ENCODE assay signal across 9 mouse cellular contexts in genomic region chr2:43723104-43723541, GRCm38 (mm10). TPM values are rescaled to one million over a fixed set of nuclear protein-coding genes. Genes with fewer than 3 reads are reported as not detected.
DNase-seq lines count a peak whose midpoint lies in the region; ATAC-seq lines count a peak whose summit lies in the region.
"Had no signal": no experiment of that assay in that cellular context is flagged by ENCODE, and none has a peak within 500 bp of the region (broad histone marks: within the 10 kb centered on the region; RNA-seq: fewer than 3 reads in every experiment).

No protein-coding gene starts in this region.

- H3K4me1 ChIP-seq in forebrain, embryonic 12.5 days: no peaks in the 10 kb centered on the region; the same call in 1 of the 2 replicates
- H3K4me1 ChIP-seq in intestine, embryonic 16.5 days (ENCODE audit: control insufficient read depth, insufficient read depth, low read length): 0 out of 2 replicates have a peak, but pooled peaks cover 4% of the 10 kb centered on the region

- no peak overlapping the region for H3K9ac ChIP-seq in forebrain, embryonic 12.5 days
- H3K9ac ChIP-seq in intestine, embryonic 16.5 days (ENCODE audit: low read depth, low read length): no peak overlapping the region

- H3K4me3 ChIP-seq in forebrain, embryonic 12.5 days (replicated peaks): peak overlapping the region; percentile 21; the same call in 1 of the 2 replicates
- H3K4me3 ChIP-seq in intestine, embryonic 16.5 days (ENCODE audit: low read length): no peak overlapping the region

- H3K9me3 ChIP-seq in forebrain, embryonic 12.5 days: no peaks in the 10 kb centered on the region
- no peaks in the 10 kb centered on the region for H3K9me3 ChIP-seq in intestine, embryonic 16.5 days (ENCODE audit: control insufficient read depth, low read length)

- DNase-seq in kidney, postnatal 10 days: peak; percentile 10
- DNase-seq in kidney, postnatal 36 days: no peak
- peak; percentile 19 for DNase-seq in neural tube, embryonic 10.5 days (ENCODE audit: extremely low spot score, low spot score)
- no peak for DNase-seq in cerebellum, adult 11-12 months
- DNase-seq in cerebellum, adult 8-10 months: no peak
- no peak for DNase-seq in layer of hippocampus, adult 11-12 months (ENCODE audit: low spot score)

- ATAC-seq in forebrain, embryonic 12.5 days (ENCODE audit: low FRiP score): peak; percentile 61
- ATAC-seq in intestine, embryonic 16.5 days: peak; percentile 54; the same call in 1 of the 2 replicates

- H3K36me3 ChIP-seq in forebrain, embryonic 12.5 days (replicated peaks): no peaks in the 10 kb centered on the region
- no peaks in the 10 kb centered on the region for H3K36me3 ChIP-seq in intestine, embryonic 16.5 days (ENCODE audit: control insufficient read depth, insufficient read depth, low read length)

- no peak overlapping the region for H3K27ac ChIP-seq in forebrain, embryonic 12.5 days
- H3K27ac ChIP-seq in intestine, embryonic 16.5 days (ENCODE audit: low read length): no peak overlapping the region

- H3K27me3 ChIP-seq in forebrain, embryonic 12.5 days: no peaks in the 10 kb centered on the region; the same call in 1 of the 2 replicates
- H3K27me3 ChIP-seq in intestine, embryonic 16.5 days (replicated peaks; ENCODE audit: control insufficient read depth, insufficient read depth, low read length): no peaks in the 10 kb centered on the region

- peak overlapping the region; percentile 35 for H3K4me2 ChIP-seq in forebrain, embryonic 12.5 days
- peak overlapping the region; percentile 44; the same call in 1 of the 2 replicates for H3K4me2 ChIP-seq in intestine, embryonic 16.5 days (ENCODE audit: low read depth, low read length)

- 61% methylated on average over 7 of the region's 7 CpGs for WGBS in forebrain, embryonic 12.5 days
- WGBS in intestine, embryonic 16.5 days: 65% methylated on average over 7 of the region's 7 CpGs

RNA-seq across cellular contexts. Expression of gene Arhgap15, which starts 25.5 kb away (rescaled TPM):
- 0.23 and 0.38 TPM in 2 replicates for polyA plus RNA-seq in forebrain, embryonic 12.5 days (2016; fragmentation: Nextera tagmentation; extraction: Ambion mirVana)
- 1.2 and 1.8 TPM in 2 replicates for polyA plus RNA-seq in intestine, embryonic 16.5 days (2015; fragmentation: Nextera tagmentation; extraction: Ambion mirVana)
- polyA plus RNA-seq: Patski had no signal

Comparison
In these comparisons a context has a peak if more than half of its experiments do, and no peak if none do; other contexts are left out.
1. DNase-seq: peak in kidney, postnatal 10 days (single experiment) and neural tube, embryonic 10.5 days (single experiment); none in kidney, postnatal 36 days (0 of 2), cerebellum, adult 11-12 months (single experiment), cerebellum, adult 8-10 months (single experiment) and layer of hippocampus, adult 11-12 months (single experiment).